Mouse (Mus musculus) forebrain, embryonic 10.5 days (tissue): ENCODE results near the gene Klk4. TPM values are rescaled to one million over a fixed set of nuclear protein-coding genes. Genes with fewer than 3 reads are reported as not detected.
A peak's percentile ranks its signal among the peaks of the same experiment; 100 is the strongest.

Experiments used
- DNase-seq: peaks from one replicate; pipeline ENCODE4 v3.0.0-alpha.2; 2017; ENCODE audit warnings: low spot score; ENCODE audit errors: extremely low spot score
- H3K27ac ChIP-seq: fragments of 300-500 bp; sonication (generic); 2 replicates; pipeline ENCODE4 v1.5.1; 2016; ENCODE audit warnings: mild to moderate bottlenecking
- H3K27me3 ChIP-seq: fragments of 300-500 bp; sonication (generic); 2 replicates; pipeline ENCODE4 v1.6.1; 2016; ENCODE audit warnings: mild to moderate bottlenecking; ENCODE audit not compliant: poor library complexity, severe bottlenecking
- H3K36me3 ChIP-seq: fragments of 300-500 bp; sonication (generic); replicated peaks from 2 replicates; pipeline ENCODE4 v1.6.1; 2016; ENCODE audit warnings: mild to moderate bottlenecking, moderate library complexity
- H3K4me1 ChIP-seq: fragments of 300-500 bp; sonication (generic); 2 replicates; pipeline ENCODE4 v1.6.1; 2016
- H3K4me3 ChIP-seq: fragments of 300-500 bp; sonication (generic); 2 replicates; pipeline ENCODE4 v1.5.1; 2016; ENCODE audit warnings: mild to moderate bottlenecking, moderate library complexity
- H3K9me3 ChIP-seq: fragments of 300-500 bp; sonication (generic); 2 replicates; pipeline ENCODE4 v1.6.1; 2016; ENCODE audit warnings: mild to moderate bottlenecking, moderate library complexity
- WGBS: fragments of 180-500 bp; shearing (Covaris S2); methylation state at CpG from one replicate; pipeline ENCODE4 v1.1.7; 2016; 5-methylcytosine and 5-hydroxymethylcytosine counted together
- polyA plus RNA-seq: library from polyadenylated mRNA; unstranded; fragments of >200 nt; fragmentation: Nextera tagmentation; extraction: Ambion mirVana; gene quantifications from 2 replicates; pipeline ENCODE4 v1.2.1, GENCODE M21; 2016

Klk4 gene
- polyA plus RNA-seq, 1 experiment from 2014 or later = not detected

GRCm38 (mm10) chr7:43878281-43878680 is 2.7 kb upstream of the Klk4 start:
- no peaks in the 10 kb centered on the region for H3K9me3 ChIP-seq
- no peak overlapping the region for H3K27ac ChIP-seq
- WGBS = 44% methylated on average over 1 of the region's 1 CpGs
- DNase-seq = no peak
- H3K4me1 ChIP-seq = peaks cover 17% of the 10 kb centered on the region
- H3K27me3 ChIP-seq = peaks cover 17% of the 10 kb centered on the region
- H3K36me3 ChIP-seq = no peaks in the 10 kb centered on the region
- H3K4me3 ChIP-seq = no peak overlapping the region

GRCm38 (mm10) chr7:43882346-43882745 is 1.4 kb downstream of the Klk4 start:
- Histone ChIP-seq H3K4me3 (no peak overlapping the region), H3K9me3 (no peaks in the 10 kb centered on the region), H3K36me3 (no peaks in the 10 kb centered on the region), H3K27ac (no peak overlapping the region), H3K4me1 (peaks cover 22% of the 10 kb centered on the region), H3K27me3 (peaks cover 24% of the 10 kb centered on the region)
- 15% methylated on average over 4 of the region's 4 CpGs for WGBS
- no peak for DNase-seq

DNA sequence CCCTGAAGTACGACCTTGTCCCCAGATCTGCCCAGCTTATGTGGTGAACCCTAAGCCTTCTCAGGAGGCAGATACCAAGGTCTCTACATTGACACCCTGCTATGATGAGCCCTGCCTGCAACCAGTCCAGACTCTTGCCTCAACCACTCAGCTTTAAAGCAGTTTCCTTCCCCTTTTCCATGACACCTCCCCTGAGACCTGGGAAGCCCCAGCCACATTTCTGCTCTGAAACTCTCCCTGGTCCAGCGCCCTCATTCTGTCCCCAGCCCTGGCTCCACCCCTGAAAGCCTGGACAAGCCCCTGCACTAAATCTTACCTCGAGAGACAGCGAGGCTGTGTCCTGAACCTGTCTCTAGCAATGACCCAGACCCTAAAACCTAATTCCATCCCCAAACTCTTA is 1.9 kb downstream of the Klk4 start:
- WGBS = 23% methylated on average over 4 of the region's 4 CpGs
- no peaks in the 10 kb centered on the region for H3K36me3 ChIP-seq
- H3K4me3 ChIP-seq = no peak overlapping the region
- H3K9me3 ChIP-seq = no peaks in the 10 kb centered on the region
- peaks cover 24% of the 10 kb centered on the region for H3K27me3 ChIP-seq
- DNase-seq = no peak
- no peak overlapping the region for H3K27ac ChIP-seq
- H3K4me1 ChIP-seq = peaks cover 22% of the 10 kb centered on the region

- H3K4me3 ChIP-seq = peak overlapping the region; percentile 38
These were observed 2.6 kb downstream of the Klk4 start for GRCm38 (mm10) chr7:43883547-43883946.

GRCm38 (mm10) chr7:43891365-43891764 is 10.4 kb downstream of the Klk4 start:
- H3K36me3 ChIP-seq = no peaks in the 10 kb centered on the region
- WGBS = 69% methylated on average over 5 of the region's 5 CpGs
- no peak overlapping the region for H3K4me3 ChIP-seq
- no peak overlapping the region for H3K27ac ChIP-seq
- no peaks in the 10 kb centered on the region for H3K27me3 ChIP-seq
- no peak for DNase-seq
- no peaks in the 10 kb centered on the region for H3K9me3 ChIP-seq
- H3K4me1 ChIP-seq = no peaks in the 10 kb centered on the region

More at GRCm38 (mm10) chr7:43883547-43883946, 2.6 kb downstream of the Klk4 start:
- 9% methylated on average over 14 of the region's 14 CpGs for WGBS
- H3K27me3 ChIP-seq = peaks cover 24% of the 10 kb centered on the region
- no peaks in the 10 kb centered on the region for H3K9me3 ChIP-seq
- no peak overlapping the region for H3K27ac ChIP-seq
- no peaks in the 10 kb centered on the region for H3K36me3 ChIP-seq
- peak; percentile 35 for DNase-seq
- H3K4me1 ChIP-seq = peaks cover 22% of the 10 kb centered on the region

- H3K27me3 ChIP-seq = no peaks in the 10 kb centered on the region
- WGBS = 73% methylated on average over 3 of the region's 3 CpGs
- no peaks in the 10 kb centered on the region for H3K4me1 ChIP-seq
- no peaks in the 10 kb centered on the region for H3K9me3 ChIP-seq
- no peak for DNase-seq
- H3K27ac ChIP-seq = no peak overlapping the region
- H3K36me3 ChIP-seq = no peaks in the 10 kb centered on the region
- H3K4me3 ChIP-seq = no peak overlapping the region
These were observed 10.8 kb downstream of the Klk4 start for GRCm38 (mm10) chr7:43891788-43892187.

DNA sequence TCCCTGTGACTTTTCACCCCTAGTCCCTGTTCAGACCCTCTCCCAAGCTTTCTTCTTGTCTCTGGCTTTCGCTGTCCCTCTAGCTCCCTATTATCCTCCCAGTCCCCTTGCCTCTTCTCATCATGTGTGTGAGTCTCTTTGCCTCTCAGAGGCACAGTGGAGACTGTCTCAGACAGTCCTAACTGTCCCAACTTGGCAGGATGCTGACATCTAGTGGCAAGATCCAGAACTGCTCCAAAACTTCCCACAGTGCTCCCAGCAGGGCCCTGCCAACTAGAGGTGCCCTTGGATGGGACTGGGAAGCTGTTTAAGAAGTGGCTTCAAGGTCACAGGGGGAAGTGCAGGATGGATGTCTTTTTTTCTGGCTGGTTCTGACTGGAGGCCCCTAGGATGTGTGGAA is 13.9 kb downstream of the Klk4 start:
- no peaks in the 10 kb centered on the region for H3K36me3 ChIP-seq
- no peaks in the 10 kb centered on the region for H3K27me3 ChIP-seq
- H3K27ac ChIP-seq = no peak overlapping the region
- DNase-seq = peak; percentile 75
- 13% methylated on average over 1 of the region's 1 CpGs for WGBS
- no peaks in the 10 kb centered on the region for H3K9me3 ChIP-seq
- no peak overlapping the region for H3K4me3 ChIP-seq
- no peaks in the 10 kb centered on the region for H3K4me1 ChIP-seq

GRCm38 (mm10) chr7:43914821-43915220 is 33.9 kb downstream of the Klk4 start:
- 78% methylated on average over 9 of the region's 9 CpGs for WGBS
- no peak overlapping the region for H3K27ac ChIP-seq
- 0 out of 2 replicates have a peak, but pooled peaks cover 3% of the 10 kb centered on the region for H3K4me1 ChIP-seq
- no peaks in the 10 kb centered on the region for H3K9me3 ChIP-seq
- H3K36me3 ChIP-seq = no peaks in the 10 kb centered on the region
- H3K27me3 ChIP-seq = no peaks in the 10 kb centered on the region
- no peak for DNase-seq
- no peak overlapping the region for H3K4me3 ChIP-seq

DNA sequence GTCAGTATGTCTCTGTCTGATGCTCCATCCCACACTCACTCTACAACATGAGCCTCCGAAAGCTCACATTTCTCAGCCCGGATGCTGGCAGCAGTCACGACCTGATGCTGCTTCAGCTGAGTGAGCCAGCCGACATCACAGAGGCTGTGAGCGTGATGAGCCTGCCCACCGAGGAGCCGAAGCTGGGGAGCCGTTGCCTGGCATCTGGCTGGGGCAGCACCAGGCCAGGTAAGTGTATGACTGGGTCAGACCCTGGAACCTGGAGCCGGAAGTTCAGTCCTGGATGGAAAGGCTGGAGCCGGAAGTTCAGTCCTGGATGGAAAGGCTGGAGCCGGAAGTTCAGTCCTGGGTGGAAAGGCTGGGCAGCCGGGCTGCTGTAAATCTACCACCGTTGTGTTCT is 37.5 kb downstream of the Klk4 start:
- Histone ChIP-seq H3K4me1 (0 out of 2 replicates have a peak, but pooled peaks cover 3% of the 10 kb centered on the region), H3K36me3 (no peaks in the 10 kb centered on the region), H3K4me3 (no peak overlapping the region), H3K27ac (no peak overlapping the region), H3K9me3 (no peaks in the 10 kb centered on the region), H3K27me3 (no peaks in the 10 kb centered on the region)
- WGBS = 90% methylated on average over 13 of the region's 13 CpGs
- no peak for DNase-seq

- H3K36me3 ChIP-seq = no peaks in the 10 kb centered on the region
- 0 out of 2 replicates have a peak, but pooled peaks cover 3% of the 10 kb centered on the region for H3K4me1 ChIP-seq
- no peak overlapping the region for H3K27ac ChIP-seq
- no peak overlapping the region for H3K4me3 ChIP-seq
- H3K9me3 ChIP-seq = no peaks in the 10 kb centered on the region
- DNase-seq = no peak
- H3K27me3 ChIP-seq = no peaks in the 10 kb centered on the region
- WGBS = 84% methylated on average over 8 of the region's 8 CpGs
These were observed 37.9 kb downstream of the Klk4 start for GRCm38 (mm10) chr7:43918871-43919270.

GRCm38 (mm10) chr7:43919559-43920451 is 38.8 kb downstream of the Klk4 start:
- WGBS = 35% methylated on average over 14 of the region's 14 CpGs
- H3K4me3 ChIP-seq = no peak overlapping the region
- no peaks in the 10 kb centered on the region for H3K27me3 ChIP-seq
- H3K36me3 ChIP-seq = no peaks in the 10 kb centered on the region
- 0 out of 2 replicates have a peak, but pooled peaks cover 3% of the 10 kb centered on the region for H3K4me1 ChIP-seq
- H3K9me3 ChIP-seq = no peaks in the 10 kb centered on the region
- no peak overlapping the region for H3K27ac ChIP-seq
- peak; percentile 77 for DNase-seq

DNA sequence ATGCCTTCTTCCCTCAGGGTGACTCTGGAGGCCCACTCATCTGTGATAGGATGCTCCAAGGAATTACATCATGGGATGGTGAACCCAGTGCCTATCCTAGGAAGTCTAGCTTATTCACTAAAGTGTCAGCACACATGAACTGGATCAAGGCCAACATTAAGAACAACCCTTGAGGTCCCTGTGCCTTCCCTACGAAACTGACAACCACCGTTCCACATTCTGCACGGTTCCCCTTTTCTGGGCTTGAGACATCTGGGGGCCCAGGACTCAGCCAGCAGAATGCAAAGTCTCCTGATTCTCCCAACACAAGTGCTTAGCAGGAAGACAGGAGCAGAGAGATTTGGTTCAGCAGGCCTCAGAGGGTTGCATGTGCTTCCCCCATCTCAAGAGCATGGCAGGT is 39.6 kb downstream of the Klk4 start:
- Histone ChIP-seq H3K27me3 (no peaks in the 10 kb centered on the region), H3K4me1 (0 out of 2 replicates have a peak, but pooled peaks cover 3% of the 10 kb centered on the region), H3K27ac (no peak overlapping the region), H3K4me3 (no peak overlapping the region), H3K9me3 (no peaks in the 10 kb centered on the region), H3K36me3 (no peaks in the 10 kb centered on the region)
- DNase-seq = no peak
- 90% methylated on average over 3 of the region's 3 CpGs for WGBS

- 86% methylated on average over 6 of the region's 6 CpGs for WGBS
- H3K36me3 ChIP-seq = no peaks in the 10 kb centered on the region
- no peak overlapping the region for H3K27ac ChIP-seq
- no peak overlapping the region for H3K4me3 ChIP-seq
- H3K27me3 ChIP-seq = no peaks in the 10 kb centered on the region
- H3K4me1 ChIP-seq = 0 out of 2 replicates have a peak, but pooled peaks cover 3% of the 10 kb centered on the region
- no peaks in the 10 kb centered on the region for H3K9me3 ChIP-seq
- DNase-seq = no peak
These were observed 40.1 kb downstream of the Klk4 start for GRCm38 (mm10) chr7:43921087-43921486.
